Mouse (Mus musculus) MEL (cell line): ENCODE measurements around the gene Vwa8. TPM values are rescaled to one million over a fixed set of nuclear protein-coding genes. Genes with fewer than 3 reads are reported as not detected.

Source experiments
- DNase-seq: peaks from one replicate; pipeline ENCODE4 v3.0.0; 2011; ENCODE audit warnings: low read depth, low spot score
- H3K27ac ChIP-seq: 2 replicates; pipeline ENCODE4 v1.5.1; 2012; ENCODE audit warnings: low read depth, mild to moderate bottlenecking, control low read depth, low read length, moderate library complexity; ENCODE audit not compliant: control insufficient read depth
- H3K27me3 ChIP-seq, 2 experiments: fragments of 150-350 bp in 1 of 2; sonication (generic) in 1 of 2; 2 replicates each; pipeline ENCODE4 v1.6.1; 2012; ENCODE audit warnings: low read length in 2 of 2, mild to moderate bottlenecking in 2 of 2, improper control_type of control experiment in 1 of 2, moderate library complexity in 1 of 2; ENCODE audit not compliant: insufficient read depth in 2 of 2, control insufficient read depth in 1 of 2
- H3K36me3 ChIP-seq, 2 experiments: 2 replicates each; pipeline ENCODE4 v1.6.1; 2012 to 2014; ENCODE audit warnings: low read length in 2 of 2, improper control_type of control experiment in 1 of 2, inconsistent platforms in 1 of 2, mild to moderate bottlenecking in 1 of 2; ENCODE audit not compliant: insufficient read depth in 2 of 2, control insufficient read depth in 1 of 2
- H3K4me1 ChIP-seq, 2 experiments: fragments of 150-350 bp in 1 of 2; sonication (generic) in 1 of 2; 2 replicates each; pipeline ENCODE4 v1.6.1; 2012; ENCODE audit warnings: low read length in 2 of 2, improper control_type of control experiment in 1 of 2, mild to moderate bottlenecking in 1 of 2; ENCODE audit not compliant: insufficient read depth in 2 of 2, control insufficient read depth in 1 of 2
- H3K4me3 ChIP-seq, 2 experiments: fragments of 150-350 bp in 1 of 2; sonication (generic) in 1 of 2; 2 replicates each; pipeline ENCODE4 v1.5.1; 2012; ENCODE audit warnings: low read depth in 2 of 2, low read length in 2 of 2, mild to moderate bottlenecking in 2 of 2, moderate library complexity in 2 of 2, control low read depth in 1 of 2, improper control_type of control experiment in 1 of 2; ENCODE audit not compliant: control insufficient read depth in 1 of 2, insufficient read depth in 1 of 2
- H3K79me2 ChIP-seq: 2 replicates; pipeline ENCODE4 v1.6.1; 2012; ENCODE audit warnings: mild to moderate bottlenecking, low read length, moderate library complexity; ENCODE audit not compliant: control insufficient read depth, poor library complexity, insufficient read depth
- H3K9ac ChIP-seq: 2 replicates; pipeline ENCODE4 v1.6.1; 2012; ENCODE audit warnings: low read depth, mild to moderate bottlenecking, control low read depth, low read length, moderate library complexity; ENCODE audit not compliant: control insufficient read depth, poor library complexity, severe bottlenecking
- H3K9me3 ChIP-seq: fragments of 150-350 bp; sonication (generic); replicated peaks from 2 replicates; pipeline ENCODE4 v1.6.1; 2012; ENCODE audit warnings: mild to moderate bottlenecking, low read length, improper control_type of control experiment, moderate library complexity; ENCODE audit not compliant: insufficient read depth
- BHLHE40 ChIP-seq: IDR thresholded peaks from 2 replicates; pipeline ENCODE4 v1.6.1; 2012; ENCODE audit warnings: low read depth, mild to moderate bottlenecking, inconsistent platforms, low read length, improper control_type of control experiment, borderline replicate concordance
- CHD2 ChIP-seq: IDR thresholded peaks from 2 replicates; pipeline ENCODE4 v1.6.1; 2011; ENCODE audit warnings: low read length, improper control_type of control experiment
- CTCF ChIP-seq, 3 experiments: IDR thresholded peaks in 2 of 3; conservative IDR thresholded peaks in 1 of 3; 2 replicates each; pipeline ENCODE4 v1.5.1; 2011 to 2012; ENCODE audit warnings: low read length in 3 of 3, low read depth in 2 of 3, mild to moderate bottlenecking in 2 of 3, improper control_type of control experiment in 1 of 3, inconsistent platforms in 1 of 3, mixed read lengths in 1 of 3, moderate library complexity in 1 of 3; ENCODE audit not compliant: control insufficient read depth in 1 of 3, insufficient read depth in 1 of 3, poor library complexity in 1 of 3, severe bottlenecking in 1 of 3
- E2F4 ChIP-seq: IDR thresholded peaks from 2 replicates; pipeline ENCODE4 v1.6.1; 2011; ENCODE audit warnings: low read depth, low read length, improper control_type of control experiment, borderline replicate concordance
- EP300 ChIP-seq, 2 experiments: IDR thresholded peaks; 2 replicates each; pipeline ENCODE4 v1.6.1; 2011; ENCODE audit warnings: improper control_type of control experiment in 2 of 2, low read length in 2 of 2, low read depth in 1 of 2, mild to moderate bottlenecking in 1 of 2
- ETS1 ChIP-seq: IDR thresholded peaks from 2 replicates; pipeline ENCODE4 v1.6.1; 2012; ENCODE audit warnings: low read depth, mild to moderate bottlenecking, inconsistent platforms, low read length, improper control_type of control experiment, moderate library complexity
- GABPA ChIP-seq: IDR thresholded peaks from 2 replicates; pipeline ENCODE4 v1.6.1; 2012; ENCODE audit warnings: low read depth, mild to moderate bottlenecking, inconsistent platforms, low read length, improper control_type of control experiment, moderate library complexity
- GATA1 ChIP-seq: IDR thresholded peaks from 2 replicates; pipeline ENCODE4 v1.6.1; 2011; ENCODE audit warnings: low read depth, low read length, improper control_type of control experiment
- HCFC1 ChIP-seq: IDR thresholded peaks from 2 replicates; pipeline ENCODE4 v1.6.1; 2012; ENCODE audit warnings: low read depth, mild to moderate bottlenecking, inconsistent platforms, low read length, improper control_type of control experiment, moderate library complexity
- KAT2A ChIP-seq: conservative IDR thresholded peaks from 2 replicates; pipeline ENCODE4 v1.6.1; 2012; ENCODE audit warnings: low read depth, low read length, improper control_type of control experiment, inconsistent platforms
- MAFK ChIP-seq: IDR thresholded peaks from 2 replicates; pipeline ENCODE4 v1.6.1; 2011; ENCODE audit warnings: low read depth, mild to moderate bottlenecking, low read length, improper control_type of control experiment, borderline replicate concordance
- MAX ChIP-seq: IDR thresholded peaks from 2 replicates; pipeline ENCODE4 v1.6.1; 2011; ENCODE audit warnings: low read length, improper control_type of control experiment
- MAZ ChIP-seq: IDR thresholded peaks from 2 replicates; pipeline ENCODE4 v1.6.1; 2012; ENCODE audit warnings: low read depth, mild to moderate bottlenecking, inconsistent platforms, low read length, improper control_type of control experiment
- MXI1 ChIP-seq: IDR thresholded peaks from 2 replicates; pipeline ENCODE4 v1.6.1; 2011; ENCODE audit warnings: mild to moderate bottlenecking, low read depth, low read length, improper control_type of control experiment
- NELFE ChIP-seq: IDR thresholded peaks from 2 replicates; pipeline ENCODE4 v1.6.1; 2011; ENCODE audit warnings: low read depth, low read length, improper control_type of control experiment
- POLR2A ChIP-seq, 2 experiments: IDR thresholded peaks; 2 replicates each; pipeline ENCODE4 v1.6.1; 2011 to 2012; ENCODE audit warnings: low read length in 2 of 2, mild to moderate bottlenecking in 2 of 2, control low read depth in 1 of 2, improper control_type of control experiment in 1 of 2, low read depth in 1 of 2, moderate library complexity in 1 of 2; ENCODE audit not compliant: control insufficient read depth in 1 of 2, insufficient read depth in 1 of 2, poor library complexity in 1 of 2
- POLR2AphosphoS5 ChIP-seq: IDR thresholded peaks from 2 replicates; pipeline ENCODE4 v1.6.1; 2012; ENCODE audit warnings: low read depth, borderline replicate concordance, mild to moderate bottlenecking, inconsistent platforms, low read length, moderate library complexity, mixed read lengths
- RAD21 ChIP-seq: IDR thresholded peaks from 2 replicates; pipeline ENCODE4 v1.6.1; 2011; ENCODE audit warnings: mild to moderate bottlenecking, low read depth, low read length, improper control_type of control experiment
- SIN3A ChIP-seq: IDR thresholded peaks from 2 replicates; pipeline ENCODE4 v1.6.1; 2012; ENCODE audit warnings: low read length, improper control_type of control experiment, inconsistent platforms
- TAL1 ChIP-seq: IDR thresholded peaks from 2 replicates; pipeline ENCODE4 v1.6.1; 2012; ENCODE audit warnings: mild to moderate bottlenecking, inconsistent platforms, low read length, moderate library complexity, mixed read lengths
- TBP ChIP-seq: IDR thresholded peaks from 2 replicates; pipeline ENCODE4 v1.8.0; 2011; ENCODE audit warnings: low read depth, low read length, improper control_type of control experiment
- USF1 ChIP-seq: IDR thresholded peaks from 2 replicates; pipeline ENCODE4 v1.6.1; 2014; ENCODE audit warnings: low read depth, mild to moderate bottlenecking, inconsistent platforms, low read length, improper control_type of control experiment, moderate library complexity
- USF2 ChIP-seq, 2 experiments: IDR thresholded peaks; 2 replicates each; pipeline ENCODE4 v1.6.1; 2011 to 2012; ENCODE audit warnings: improper control_type of control experiment in 2 of 2, low read length in 2 of 2, borderline replicate concordance in 1 of 2, inconsistent platforms in 1 of 2, low read depth in 1 of 2, mild to moderate bottlenecking in 1 of 2; ENCODE audit not compliant: insufficient read depth in 1 of 2
- ZKSCAN1 ChIP-seq: IDR thresholded peaks from 2 replicates; pipeline ENCODE4 v1.6.1; 2012; ENCODE audit warnings: low read depth, mild to moderate bottlenecking, inconsistent platforms, low read length, improper control_type of control experiment, moderate library complexity
- ZMIZ1 ChIP-seq: IDR thresholded peaks from 2 replicates; pipeline ENCODE4 v1.6.1; 2012; ENCODE audit warnings: low read depth, mild to moderate bottlenecking, inconsistent platforms, low read length, improper control_type of control experiment, moderate library complexity
- ZNF384 ChIP-seq: IDR thresholded peaks from 2 replicates; pipeline ENCODE4 v1.6.1; 2012; ENCODE audit warnings: low read depth, mild to moderate bottlenecking, inconsistent platforms, low read length, improper control_type of control experiment
- polyA plus RNA-seq, 2 experiments: library from polyadenylated mRNA; stranded (reverse) in 1 of 2; unstranded in 1 of 2; fragments of >175 nt in 1 of 2; fragments of >200 nt in 1 of 2; gene quantifications; 2 replicates each; pipeline versions ENCODE4 v1.2.1 to v1.2.4; 2012; ENCODE audit warnings: low replicate concordance in 2 of 2, low read depth in 1 of 2; ENCODE audit not compliant: insufficient read length in 2 of 2, insufficient read depth in 1 of 2, missing spikeins in 1 of 2
- total RNA-seq: library from RNA; depleted of rRNA; stranded (reverse); fragments of 300-350 nt; gene quantifications from 2 replicates; pipeline ENCODE4 v1.2.3, GENCODE M21; 2012

Gene Vwa8
- total and polyA plus RNA-seq, 3 experiments = 12.4 to 19.6 TPM; not detected in 1

DNA sequence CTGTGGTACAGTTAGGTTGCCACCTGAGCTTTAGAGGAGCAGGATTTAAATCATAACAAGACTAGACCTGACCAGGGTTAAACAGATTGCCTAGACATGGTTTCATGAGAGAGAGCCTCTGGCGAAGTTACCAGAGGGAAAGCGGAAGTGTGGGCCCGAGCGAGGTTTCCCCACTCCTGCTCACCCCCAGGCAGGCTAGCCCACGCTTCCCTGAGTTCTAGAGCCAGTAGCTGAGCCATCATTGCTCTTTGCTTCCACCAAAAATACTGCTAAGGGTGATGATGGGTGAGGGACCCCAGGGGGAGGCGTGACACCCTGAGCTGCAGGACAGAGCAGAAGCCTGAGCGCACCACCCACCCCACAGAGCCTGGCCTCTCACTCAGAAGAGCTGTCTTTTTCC lies 269.6 kb downstream of the Vwa8 start:
- no peaks in the 10 kb centered on the region for H3K79me2 ChIP-seq
- no peaks in the 10 kb centered on the region for H3K27me3 ChIP-seq
- H3K27ac ChIP-seq = no peak overlapping the region
- H3K9ac ChIP-seq = no peak overlapping the region
- H3K4me3 ChIP-seq = no peak overlapping the region
- no peaks in the 10 kb centered on the region for H3K9me3 ChIP-seq
- TF ChIP-seq RAD21 = no peak
- no peak for TF ChIP-seq HCFC1
- no peak for TF ChIP-seq GATA1
- TF ChIP-seq CHD2 = no peak
- TF ChIP-seq BHLHE40 = no peak
- no peak for TF ChIP-seq USF2 (IDR thresholded peaks at IDR 0.05; ENCODE audit: borderline replicate concordance in 1 of 2, insufficient read depth in 1 of 2, low read depth in 1 of 2, low read length in 2 of 2)
- no peak for TF ChIP-seq TBP
- TF ChIP-seq ETS1 = no peak
- TF ChIP-seq POLR2AphosphoS5 = no peak
- TF ChIP-seq MAZ = no peak
- TF ChIP-seq POLR2A (IDR thresholded peaks at IDR 0.05; ENCODE audit: control insufficient read depth in 1 of 2, insufficient read depth in 1 of 2, low read depth in 1 of 2, low read length in 2 of 2, poor library complexity in 1 of 2) = no peak
- no peak for TF ChIP-seq USF1
- no peak for TF ChIP-seq SIN3A
- TF ChIP-seq E2F4 = no peak
- no peak for TF ChIP-seq KAT2A
- TF ChIP-seq EP300 (IDR thresholded peaks at IDR 0.05; ENCODE audit: low read depth in 1 of 2, low read length in 2 of 2) = no peak
- no peak for TF ChIP-seq MAX
- no peak for TF ChIP-seq NELFE
- TF ChIP-seq GABPA = no peak
- no peak for TF ChIP-seq CTCF (IDR thresholded peaks at IDR 0.05 in 2 of 3, conservative IDR thresholded peaks at IDR 0.05 in 1 of 3; ENCODE audit: control insufficient read depth in 1 of 3, insufficient read depth in 1 of 3, low read depth in 2 of 3, low read length in 3 of 3, poor library complexity in 1 of 3, severe bottlenecking in 1 of 3)
- no peaks in the 10 kb centered on the region for H3K4me1 ChIP-seq
- H3K36me3 ChIP-seq = no peaks in the 10 kb centered on the region
- no peak for DNase-seq

- H3K9ac ChIP-seq = no peak overlapping the region
- H3K4me3 ChIP-seq = no peak overlapping the region
- no peak for TF ChIP-seq MXI1
- TF ChIP-seq CTCF (IDR thresholded peaks at IDR 0.05 in 2 of 3, conservative IDR thresholded peaks at IDR 0.05 in 1 of 3; ENCODE audit: control insufficient read depth in 1 of 3, insufficient read depth in 1 of 3, low read depth in 2 of 3, low read length in 3 of 3, poor library complexity in 1 of 3, severe bottlenecking in 1 of 3) = no peak
- TF ChIP-seq RAD21 = no peak
- TF ChIP-seq E2F4 = no peak
- no peak for TF ChIP-seq ZMIZ1
- TF ChIP-seq MAFK = no peak
- no peak for TF ChIP-seq GABPA
- TF ChIP-seq HCFC1 = no peak
- no peak for TF ChIP-seq BHLHE40
- no peak for TF ChIP-seq TAL1
- TF ChIP-seq KAT2A = no peak
- no peak for TF ChIP-seq NELFE
- no peak for TF ChIP-seq ZNF384
- no peak for TF ChIP-seq ZKSCAN1
- H3K27ac ChIP-seq = no peak overlapping the region
- no peaks in the 10 kb centered on the region for H3K27me3 ChIP-seq
- no peaks in the 10 kb centered on the region for H3K4me1 ChIP-seq
- H3K36me3 ChIP-seq = no peaks in the 10 kb centered on the region
- H3K79me2 ChIP-seq = no peaks in the 10 kb centered on the region
- no peak for DNase-seq
- no peaks in the 10 kb centered on the region for H3K9me3 ChIP-seq
Observed at GRCm38 (mm10) chr14:79119354-79119753, 270.5 kb downstream of the Vwa8 start.
